Mouse (Mus musculus): ENCODE data around the gene Clec16a.

Gene Clec16a

GRCm38 (mm10) chr16:10544995-10545622 lies at the start of gene Clec16a:
Gene Clec16a (plus strand): TSS chr16:10545339.
- peak; percentile 97 for DNase-seq (ENCODE audit: low spot score)

GRCm38 (mm10) chr16:10495824-10496298 lies 49.3 kb upstream of the Clec16a start:
- no peak for DNase-seq (ENCODE audit: low spot score)

- DNase-seq (ENCODE audit: low spot score), result no peak
Observed at GRCm38 (mm10) chr16:10498096-10498602, 47.0 kb upstream of the Clec16a start.

GRCm38 (mm10) chr16:10499122-10499521 lies 46.0 kb upstream of the Clec16a start:
- no peak for DNase-seq (ENCODE audit: low spot score)

- peak; percentile 36 for DNase-seq (ENCODE audit: low spot score)
Observed at GRCm38 (mm10) chr16:10501865-10502264, 43.3 kb upstream of the Clec16a start.

GRCm38 (mm10) chr16:10503058-10503457 lies 42.1 kb upstream of the Clec16a start:
- DNase-seq (ENCODE audit: low spot score), result no peak

- no peak for DNase-seq (ENCODE audit: low spot score)
Observed at GRCm38 (mm10) chr16:10507445-10507844, 37.7 kb upstream of the Clec16a start.

GRCm38 (mm10) chr16:10508691-10509090 lies 36.4 kb upstream of the Clec16a start:
- no peak for DNase-seq (ENCODE audit: low spot score)

GRCm38 (mm10) chr16:10510477-10511133 lies 34.5 kb upstream of the Clec16a start:
- DNase-seq (ENCODE audit: low spot score), result no peak

GRCm38 (mm10) chr16:10511134-10511520 lies 34.0 kb upstream of the Clec16a start:
- DNase-seq (ENCODE audit: low spot score), result no peak

- no peak for DNase-seq (ENCODE audit: low spot score)
Observed at GRCm38 (mm10) chr16:10515953-10516572, 29.1 kb upstream of the Clec16a start.

GRCm38 (mm10) chr16:10518030-10518429 lies 27.1 kb upstream of the Clec16a start:
- no peak for DNase-seq (ENCODE audit: low spot score)

GRCm38 (mm10) chr16:10520908-10521614 lies 24.1 kb upstream of the Clec16a start:
- peak; percentile 73 for DNase-seq (ENCODE audit: low spot score)

GRCm38 (mm10) chr16:10522811-10523210 lies 22.3 kb upstream of the Clec16a start:
- DNase-seq (ENCODE audit: low spot score), result peak; percentile 77

GRCm38 (mm10) chr16:10523650-10524049 lies 21.5 kb upstream of the Clec16a start:
- DNase-seq (ENCODE audit: low spot score), result no peak

GRCm38 (mm10) chr16:10524866-10525609 lies 20.1 kb upstream of the Clec16a start:
- no peak for DNase-seq (ENCODE audit: low spot score)

GRCm38 (mm10) chr16:10525610-10525980 lies 19.5 kb upstream of the Clec16a start:
- DNase-seq (ENCODE audit: low spot score), result no peak

GRCm38 (mm10) chr16:10527046-10527644 lies 18.0 kb upstream of the Clec16a start:
- no peak for DNase-seq (ENCODE audit: low spot score)

- no peak for DNase-seq (ENCODE audit: low spot score)
Observed at GRCm38 (mm10) chr16:10528382-10528781, 16.8 kb upstream of the Clec16a start.

GRCm38 (mm10) chr16:10530179-10530578 lies 15.0 kb upstream of the Clec16a start:
- no peak for DNase-seq (ENCODE audit: low spot score)

- DNase-seq (ENCODE audit: low spot score), result no peak
Observed at GRCm38 (mm10) chr16:10533781-10534180, 11.4 kb upstream of the Clec16a start.
